Mouse (Mus musculus): ENCODE measurements around the gene Psme2. TPM values are rescaled to one million over a fixed set of nuclear protein-coding genes. Genes with fewer than 3 reads are reported as not detected.

Psme2 gene
- total RNA-seq, 2 experiments from 2014 or later = 90.7 to 132 TPM

DNA sequence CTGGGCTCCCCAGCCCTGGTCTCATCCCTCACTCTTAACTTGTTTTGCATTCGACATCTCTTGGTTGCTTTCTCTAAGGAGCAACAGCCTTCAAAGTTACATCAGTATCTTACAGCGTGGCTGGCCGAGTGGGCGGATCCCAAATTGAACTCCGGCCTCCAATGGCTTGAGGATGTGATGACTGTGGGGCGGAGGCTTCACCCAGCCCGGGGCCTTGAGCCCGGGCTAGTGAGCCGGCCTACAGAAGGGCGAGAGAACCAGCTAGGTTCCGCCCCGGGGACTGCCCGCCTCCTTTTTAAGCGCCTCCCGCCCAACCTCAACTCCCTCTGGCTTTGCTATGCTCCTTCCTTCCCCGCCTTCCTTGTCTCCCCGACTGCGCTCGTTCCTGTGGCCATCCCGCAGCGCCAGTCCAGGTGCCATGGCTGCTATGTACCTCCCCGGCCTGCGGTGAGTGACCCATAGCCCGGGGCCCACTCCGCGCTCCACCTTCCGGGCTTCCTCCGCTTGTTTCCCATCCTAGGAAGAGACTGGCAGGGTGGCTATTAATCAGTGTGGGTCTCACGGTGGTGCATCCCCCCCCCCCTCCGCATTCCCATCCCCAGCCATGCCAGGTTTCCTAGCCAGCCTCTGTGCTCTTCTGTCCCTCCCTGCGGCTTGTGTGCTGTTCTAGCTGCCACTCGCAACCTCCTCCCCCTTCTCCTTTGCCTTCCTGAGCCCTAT lies 50.7 kb downstream of the Psme2 start, which contains the start of gene Pck2:
TSS of gene Pck2 (plus strand) at position 200 of the 720 bp plus-strand sequence.
- intact Hi-C loops (cut with DNase I) = loop anchor here (2.0 kb wide), 1 partner anchor 17 kb away; no protein-coding TSS in a partner anchor
- peak; percentile 86 to 88 for DNase-seq

Other genes starting within 250 kb of the Psme2 start
- 100 to 1,000 TPM; 129 to 134 TPM for gene Dhrs4, start 112.4 kb downstream of the Psme2 start, total RNA-seq (2021)
- 1 to 10 TPM; 2.5 to 5.5 TPM for gene Carmil3, start 100.5 kb downstream of the Psme2 start, total RNA-seq (2021)
- not detected for gene Cpne6, start 80.7 kb downstream of the Psme2 start, total RNA-seq (2021)
- not detected for gene Nrl, start 66.1 kb downstream of the Psme2 start, total RNA-seq (2021)
- gene Pck2, start 50.8 kb downstream of the Psme2 start, total RNA-seq (2021) = 10 to 100 TPM; 17.7 to 23.0 TPM
- gene Dcaf11, start 31.1 kb downstream of the Psme2 start, total RNA-seq (2021) = 100 to 1,000 TPM; 112 to 118 TPM
- gene A730061H03Rik, start 30.7 kb downstream of the Psme2 start, total RNA-seq (2021) = under 1 TPM in 1 of 2 experiments, not detected in 1; 0.69 TPM
- gene Fitm1, start 15.5 kb downstream of the Psme2 start, total RNA-seq (2021) = 100 to 1,000 TPM; 204 to 226 TPM
- gene Psme1, start 13.0 kb downstream of the Psme2 start, total RNA-seq (2021) = 100 to 1,000 TPM; 218 to 238 TPM
- 10 to 100 TPM; 39.9 to 45.0 TPM for gene Emc9, start 5.8 kb downstream of the Psme2 start, total RNA-seq (2021)
- gene Rnf31, start 595 bp upstream of the Psme2 start, total RNA-seq (2021) = 10 to 100 TPM; 21.8 to 26.1 TPM
- gene Irf9, start 12.5 kb upstream of the Psme2 start, total RNA-seq (2021) = 1 to 10 TPM; 9.2 to 9.3 TPM
- gene Rec8, start 26.9 kb upstream of the Psme2 start, total RNA-seq (2021) = 1 to 10 TPM in 1 of 2 experiments, under 1 TPM in 1; 0.72 to 1.2 TPM
- 10 to 100 TPM; 41.4 to 49.9 TPM for gene Ipo4, start 44.8 kb upstream of the Psme2 start, total RNA-seq (2021)
- 1 to 10 TPM; 2.2 to 2.9 TPM for gene Gm49378, start 46.8 kb upstream of the Psme2 start, total RNA-seq (2021)
- gene Tm9sf1, start 52.7 kb upstream of the Psme2 start, total RNA-seq (2021) = 10 to 100 TPM; 45.3 to 45.4 TPM
- under 1 TPM; 0.53 to 0.76 TPM for gene Tssk4, start 59.1 kb upstream of the Psme2 start, total RNA-seq (2021)
- gene Mdp1, start 69.4 kb upstream of the Psme2 start, total RNA-seq (2021) = 10 to 100 TPM; 52.4 to 55.9 TPM
- 10 to 100 TPM; 12.8 to 14.1 TPM for gene Gmpr2, start 80.8 kb upstream of the Psme2 start, total RNA-seq (2021)
- 100 to 1,000 TPM; 254 to 257 TPM for gene Nedd8, start 81.0 kb upstream of the Psme2 start, total RNA-seq (2021)
- 10 to 100 TPM; 10.5 to 10.8 TPM for gene Tinf2, start 90.7 kb upstream of the Psme2 start, total RNA-seq (2021)
- gene Tgm1, start 122.8 kb upstream of the Psme2 start, total RNA-seq (2021) = under 1 TPM; 0.29 TPM
- gene Rabggta, start 131.2 kb upstream of the Psme2 start, total RNA-seq (2021) = 10 to 100 TPM; 11.4 to 13.7 TPM
- gene Dhrs1, start 154.6 kb upstream of the Psme2 start, total RNA-seq (2021) = 10 to 100 TPM; 54.6 to 56.2 TPM
- 10 to 100 TPM; 11.2 to 11.4 TPM for gene Nop9, start 154.6 kb upstream of the Psme2 start, total RNA-seq (2021)
- 1 to 10 TPM in 1 of 2 experiments, under 1 TPM in 1; 1.00 to 1.0 TPM for gene Cideb, start 167.3 kb upstream of the Psme2 start, total RNA-seq (2021)
- gene Ltb4r2, start 170.3 kb upstream of the Psme2 start, total RNA-seq (2021) = under 1 TPM; 0.12 to 0.17 TPM
- gene Ltb4r1, start 174.8 kb upstream of the Psme2 start, total RNA-seq (2021) = under 1 TPM; 0.37 to 0.60 TPM
- gene Adcy4, start 193.0 kb upstream of the Psme2 start, total RNA-seq (2021) = 10 to 100 TPM; 19.8 to 21.1 TPM
- gene Ripk3, start 197.8 kb upstream of the Psme2 start, total RNA-seq (2021) = 1 to 10 TPM; 4.4 to 6.1 TPM
- 1 to 10 TPM; 7.0 to 9.2 TPM for gene Nfatc4, start 232.0 kb upstream of the Psme2 start, total RNA-seq (2021)

All from heart, postnatal 14 days (tissue).